Comparison of ENCODE assay signal across 20 mouse cellular contexts in genomic region chr9:67914681-67915080, GRCm38 (mm10).
"Had no signal": no experiment of that assay in that cellular context is flagged by ENCODE, and none has a peak within 500 bp of the region (broad histone marks: within the 10 kb centered on the region; RNA-seq: fewer than 3 reads in every experiment).

No protein-coding gene starts in this region.

- DNase-seq: kidney, adult 9 months; kidney, postnatal 14 days; kidney, postnatal 4 days; liver, postnatal 0 days; lung, embryonic 14.5 days; right cerebral cortex, adult 18-20 months; right cerebral cortex, postnatal 14 days; right cerebral cortex, postnatal 4 days; thymus, adult 18-20 months; thymus, postnatal 36 days had no signal

- ATAC-seq: liver, postnatal 0 days; lung, postnatal 0 days; midbrain, embryonic 16.5 days had no signal

- H3K4me2 ChIP-seq: limb, embryonic 12.5 days; limb, embryonic 15.5 days; liver, embryonic 11.5 days; lung, embryonic 14.5 days; midbrain, embryonic 12.5 days; stomach, embryonic 15.5 days had no signal

- H3K9ac ChIP-seq: limb, embryonic 12.5 days; limb, embryonic 15.5 days; liver, embryonic 14.5 days; liver, postnatal 0 days; lung, embryonic 14.5 days; midbrain, embryonic 12.5 days; stomach, embryonic 15.5 days had no signal

- H3K27me3 ChIP-seq: limb, embryonic 12.5 days; limb, embryonic 15.5 days; midbrain, embryonic 12.5 days; stomach, embryonic 15.5 days had no signal

- H3K4me1 ChIP-seq: limb, embryonic 12.5 days; limb, embryonic 15.5 days; midbrain, embryonic 12.5 days; stomach, embryonic 15.5 days had no signal

- H3K9me3 ChIP-seq: limb, embryonic 12.5 days; limb, embryonic 15.5 days; midbrain, embryonic 12.5 days; stomach, embryonic 15.5 days had no signal

- H3K4me3 ChIP-seq: left cerebral cortex, adult 2 months; limb, embryonic 12.5 days; limb, embryonic 15.5 days; midbrain, embryonic 12.5 days; stomach, embryonic 15.5 days had no signal

- H3K27ac ChIP-seq: left cerebral cortex, adult 2 months; limb, embryonic 12.5 days; limb, embryonic 15.5 days; liver, embryonic 14.5 days; macrophage; midbrain, embryonic 12.5 days; stomach, embryonic 15.5 days had no signal
